Mouse (Mus musculus): Measurements from ENCODE around the gene Gabrd.
"Not testable (repeated sequence)": the region's sequence is repeated elsewhere in the genome, so short reads cannot be mapped to it uniquely, and the experiment has no call there.

Gabrd gene

GRCm38 (mm10) chr4:155397511-155398221 is at the start of gene Gabrd:
Gene Gabrd, minus strand, starts transcription at chr4:155398112.
- no peak for DNase-seq (ENCODE audit: low read depth, low spot score)

- DNase-seq (ENCODE audit: low read depth, low spot score), result no peak
Observed at GRCm38 (mm10) chr4:155442808-155443207, 44.9 kb upstream of the Gabrd start.

GRCm38 (mm10) chr4:155433993-155434392 is 36.1 kb upstream of the Gabrd start:
- DNase-seq (ENCODE audit: low read depth, low spot score), result no peak

GRCm38 (mm10) chr4:155432358-155432757 is 34.4 kb upstream of the Gabrd start:
- DNase-seq (ENCODE audit: low read depth, low spot score), result no peak

GRCm38 (mm10) chr4:155429202-155429601 is 31.3 kb upstream of the Gabrd start:
- DNase-seq (ENCODE audit: low read depth, low spot score), result no peak

- DNase-seq (ENCODE audit: low read depth, low spot score), result no peak
Observed at GRCm38 (mm10) chr4:155428442-155428841, 30.5 kb upstream of the Gabrd start.

- no peak for DNase-seq (ENCODE audit: low read depth, low spot score)
Observed at GRCm38 (mm10) chr4:155426272-155426671, 28.4 kb upstream of the Gabrd start.

- no peak for DNase-seq (ENCODE audit: low read depth, low spot score)
Observed at GRCm38 (mm10) chr4:155423988-155424387, 26.1 kb upstream of the Gabrd start.

GRCm38 (mm10) chr4:155421412-155422370 is 23.8 kb upstream of the Gabrd start:
- not testable (repeated sequence) for DNase-seq (ENCODE audit: low read depth, low spot score)

- DNase-seq (ENCODE audit: low read depth, low spot score), result no peak
Observed at GRCm38 (mm10) chr4:155420137-155420536, 22.2 kb upstream of the Gabrd start.

- DNase-seq (ENCODE audit: low read depth, low spot score), result no peak
Observed at GRCm38 (mm10) chr4:155414656-155415235, 16.8 kb upstream of the Gabrd start.

GRCm38 (mm10) chr4:155413641-155414335 is 15.9 kb upstream of the Gabrd start:
- no peak for DNase-seq (ENCODE audit: low read depth, low spot score)

- DNase-seq (ENCODE audit: low read depth, low spot score), result no peak
Observed at GRCm38 (mm10) chr4:155412124-155412523, 14.2 kb upstream of the Gabrd start.

- DNase-seq (ENCODE audit: low read depth, low spot score), result peak; percentile 76
Observed at GRCm38 (mm10) chr4:155409058-155409776, 11.3 kb upstream of the Gabrd start, which contains the start of gene Cfap74. Gene Cfap74, plus strand, starts transcription at chr4:155409190.

- DNase-seq (ENCODE audit: low read depth, low spot score), result no peak
Observed at GRCm38 (mm10) chr4:155408695-155409057, 10.8 kb upstream of the Gabrd start.

- DNase-seq (ENCODE audit: low read depth, low spot score), result no peak
Observed at GRCm38 (mm10) chr4:155402489-155402888, 4.6 kb upstream of the Gabrd start.

- no peak for DNase-seq (ENCODE audit: low read depth, low spot score)
Observed at GRCm38 (mm10) chr4:155401121-155401520, 3.2 kb upstream of the Gabrd start.

GRCm38 (mm10) chr4:155398222-155398540 is 269 bp upstream of the Gabrd start:
- DNase-seq (ENCODE audit: low read depth, low spot score), result no peak

- no peak for DNase-seq (ENCODE audit: low read depth, low spot score)
Observed at GRCm38 (mm10) chr4:155396751-155397150, 1.2 kb downstream of the Gabrd start.

- no peak for DNase-seq (ENCODE audit: low read depth, low spot score)
Observed at GRCm38 (mm10) chr4:155395471-155395870, 2.4 kb downstream of the Gabrd start.

- no peak for DNase-seq (ENCODE audit: low read depth, low spot score)
Observed at GRCm38 (mm10) chr4:155387166-155387565, 10.7 kb downstream of the Gabrd start.

Data from brain, embryonic 18.5 days (tissue).